Mouse (Mus musculus): ENCODE measurements around the gene Cxcr2. TPM values are rescaled to one million over a fixed set of nuclear protein-coding genes. Genes with fewer than 3 reads are reported as not detected.

Gene Cxcr2
- polyA plus RNA-seq, 1 experiment from 2014 or later = 0.18 TPM

DNA sequence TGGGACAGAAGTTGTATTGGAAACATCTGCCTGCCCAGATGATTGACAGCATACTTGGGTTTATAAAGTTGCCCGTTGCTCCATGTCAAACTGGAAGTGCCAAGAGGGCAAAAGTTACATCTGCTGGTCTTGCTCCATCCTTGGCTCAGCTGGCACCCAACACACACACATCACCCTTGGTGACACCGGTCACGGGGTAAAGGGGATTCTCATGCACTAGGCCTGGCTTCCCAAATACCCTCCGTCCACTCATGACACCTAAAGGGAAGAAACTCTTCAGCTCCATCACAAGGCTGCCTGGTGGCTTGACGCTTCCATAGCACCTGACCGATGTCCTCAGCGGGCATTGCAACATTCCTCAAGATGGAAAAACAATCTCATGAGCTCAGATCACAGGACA is 36.7 kb downstream of the Cxcr2 start:
- no peak overlapping the region for H3K27ac ChIP-seq
- no peaks in the 10 kb centered on the region for H3K36me3 ChIP-seq
- no peaks in the 10 kb centered on the region for H3K27me3 ChIP-seq (ENCODE audit: insufficient read depth, poor library complexity, severe bottlenecking)
- 94% methylated on average over 7 of the region's 7 CpGs for WGBS
- H3K4me1 ChIP-seq (replicated peaks) = no peaks in the 10 kb centered on the region
- no peak overlapping the region for H3K4me3 ChIP-seq
- no peaks in the 10 kb centered on the region for H3K9me3 ChIP-seq
- no peak for DNase-seq (ENCODE audit: low spot score)

DNA sequence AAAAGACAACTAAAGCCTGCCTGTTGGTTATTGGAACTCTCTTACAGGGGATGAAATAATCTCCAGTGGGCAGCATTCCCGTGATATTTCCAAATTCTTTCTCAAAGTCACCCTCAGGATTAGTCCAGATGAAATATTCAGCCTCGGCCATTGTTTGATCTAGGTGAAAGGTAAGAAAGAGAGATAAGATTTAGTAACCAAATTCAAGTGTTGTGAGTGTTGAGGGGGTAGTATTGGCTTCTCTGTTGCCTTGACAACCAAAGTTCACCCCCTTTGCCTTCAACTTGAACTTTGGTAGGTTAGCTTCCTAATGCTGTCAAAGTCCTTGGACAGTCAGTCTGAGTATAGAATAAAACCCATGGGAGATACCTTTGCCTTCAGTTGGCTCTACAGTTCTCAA is 38.9 kb downstream of the Cxcr2 start:
- no peak for DNase-seq (ENCODE audit: low spot score)
- Histone ChIP-seq H3K27ac (no peak overlapping the region), H3K4me3 (no peak overlapping the region), H3K27me3 (ENCODE audit: insufficient read depth, poor library complexity, severe bottlenecking) (no peaks in the 10 kb centered on the region), H3K36me3 (no peaks in the 10 kb centered on the region), H3K9me3 (no peaks in the 10 kb centered on the region), H3K4me1 (replicated peaks) (no peaks in the 10 kb centered on the region)
- WGBS = 87% methylated on average over 2 of the region's 2 CpGs

DNA sequence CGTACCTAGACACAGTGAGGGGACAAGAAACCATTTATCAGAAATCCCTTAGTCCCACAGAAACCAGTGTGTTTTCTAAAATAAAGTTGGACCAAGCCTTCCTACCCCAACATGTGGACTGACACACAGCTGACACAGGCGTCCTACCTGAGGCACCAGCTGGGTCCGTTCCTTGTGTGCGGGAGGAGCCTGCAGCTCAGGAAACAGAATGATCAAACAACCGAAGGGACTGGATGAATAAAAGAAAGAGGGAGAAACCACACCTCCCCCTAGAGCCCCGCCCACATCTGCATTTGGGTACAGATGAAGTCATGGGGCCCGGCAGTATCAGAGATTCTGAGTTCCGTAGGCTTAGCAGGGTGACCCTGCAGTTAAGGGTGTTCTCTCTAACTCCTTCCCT is 40.7 kb downstream of the Cxcr2 start, which contains the start of gene Cxcr1:
Gene Cxcr1, minus strand, starts transcription at position 187 of the 400 bp plus-strand sequence.
- no peaks in the 10 kb centered on the region for H3K36me3 ChIP-seq
- no peaks in the 10 kb centered on the region for H3K9me3 ChIP-seq
- no peak for DNase-seq (ENCODE audit: low spot score)
- 79% methylated on average over 8 of the region's 8 CpGs for WGBS
- H3K4me1 ChIP-seq (replicated peaks) = no peaks in the 10 kb centered on the region
- no peak within 1 kb of the TSS for H3K4me3 ChIP-seq
- no peak within 1 kb of the TSS for H3K27ac ChIP-seq
- no peaks in the 10 kb centered on the region for H3K27me3 ChIP-seq (ENCODE audit: insufficient read depth, poor library complexity, severe bottlenecking)

DNA sequence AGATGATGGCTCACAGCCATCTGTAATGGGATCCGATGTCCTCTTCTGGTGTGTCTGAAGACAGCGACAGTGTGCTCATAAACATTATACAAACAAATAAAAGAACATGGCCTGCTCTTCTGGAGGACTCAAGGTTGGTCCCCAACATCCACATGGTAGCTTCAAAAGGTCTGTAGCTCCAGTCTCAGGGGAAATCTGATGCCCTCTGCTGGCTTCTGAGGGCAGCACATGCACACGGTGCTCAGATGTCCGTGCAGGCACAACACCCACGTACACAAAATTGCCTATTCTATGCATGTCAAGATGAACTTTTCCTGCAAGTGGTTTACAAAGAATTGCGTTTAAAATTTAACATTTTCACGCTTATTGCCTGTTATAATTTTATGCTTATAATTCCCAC is 42.2 kb downstream of the Cxcr2 start:
- DNase-seq (ENCODE audit: low spot score) = no peak
- no peaks in the 10 kb centered on the region for H3K4me1 ChIP-seq (replicated peaks)
- no peaks in the 10 kb centered on the region for H3K9me3 ChIP-seq
- WGBS = 54% methylated on average over 7 of the region's 7 CpGs
- no peaks in the 10 kb centered on the region for H3K36me3 ChIP-seq
- no peaks in the 10 kb centered on the region for H3K27me3 ChIP-seq (ENCODE audit: insufficient read depth, poor library complexity, severe bottlenecking)
- no peak overlapping the region for H3K4me3 ChIP-seq
- H3K27ac ChIP-seq = no peak overlapping the region

DNA sequence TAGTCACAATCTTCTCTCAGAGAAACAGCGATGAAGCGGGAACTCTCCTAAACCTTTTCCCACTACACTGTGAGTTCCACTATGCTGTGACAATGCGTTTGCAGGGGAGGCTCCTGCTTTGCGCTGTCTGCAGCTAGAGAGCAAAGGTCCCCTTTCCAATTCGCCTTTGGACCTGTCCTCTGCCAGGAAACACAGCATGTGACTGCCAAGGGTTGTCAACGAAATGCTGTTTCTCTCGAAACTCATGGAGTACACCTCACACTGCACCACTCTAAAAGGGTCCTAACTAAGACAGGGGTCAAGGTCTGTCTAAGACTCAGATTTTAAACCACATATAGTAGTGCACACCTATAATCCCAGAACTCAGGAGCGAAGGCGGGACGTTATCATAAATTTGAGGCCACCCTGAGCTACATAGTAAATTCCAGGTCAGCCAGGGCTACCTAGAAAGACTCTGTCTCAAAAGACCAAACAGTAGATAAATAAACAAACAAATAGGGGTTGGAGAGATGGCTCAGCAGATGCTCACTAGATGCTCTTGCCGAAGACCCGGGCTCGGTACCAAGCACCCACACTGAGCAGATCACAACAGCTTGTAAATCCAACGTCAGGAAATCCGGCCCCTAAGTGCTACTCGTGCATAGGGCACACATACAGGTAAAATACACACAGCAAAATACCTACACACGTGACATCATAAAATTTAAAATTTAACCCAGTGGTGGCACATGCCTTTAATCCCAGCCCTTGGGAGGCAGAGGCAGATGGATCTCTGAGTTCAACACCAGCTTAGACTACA is 43.0 kb downstream of the Cxcr2 start:
- 81% methylated on average over 17 of the region's 17 CpGs for WGBS
- H3K4me3 ChIP-seq = no peak overlapping the region
- H3K9me3 ChIP-seq = no peaks in the 10 kb centered on the region
- no peaks in the 10 kb centered on the region for H3K27me3 ChIP-seq (ENCODE audit: insufficient read depth, poor library complexity, severe bottlenecking)
- DNase-seq (ENCODE audit: low spot score) = no peak
- H3K4me1 ChIP-seq (replicated peaks) = no peaks in the 10 kb centered on the region
- H3K27ac ChIP-seq = no peak overlapping the region
- H3K36me3 ChIP-seq = no peaks in the 10 kb centered on the region

DNA sequence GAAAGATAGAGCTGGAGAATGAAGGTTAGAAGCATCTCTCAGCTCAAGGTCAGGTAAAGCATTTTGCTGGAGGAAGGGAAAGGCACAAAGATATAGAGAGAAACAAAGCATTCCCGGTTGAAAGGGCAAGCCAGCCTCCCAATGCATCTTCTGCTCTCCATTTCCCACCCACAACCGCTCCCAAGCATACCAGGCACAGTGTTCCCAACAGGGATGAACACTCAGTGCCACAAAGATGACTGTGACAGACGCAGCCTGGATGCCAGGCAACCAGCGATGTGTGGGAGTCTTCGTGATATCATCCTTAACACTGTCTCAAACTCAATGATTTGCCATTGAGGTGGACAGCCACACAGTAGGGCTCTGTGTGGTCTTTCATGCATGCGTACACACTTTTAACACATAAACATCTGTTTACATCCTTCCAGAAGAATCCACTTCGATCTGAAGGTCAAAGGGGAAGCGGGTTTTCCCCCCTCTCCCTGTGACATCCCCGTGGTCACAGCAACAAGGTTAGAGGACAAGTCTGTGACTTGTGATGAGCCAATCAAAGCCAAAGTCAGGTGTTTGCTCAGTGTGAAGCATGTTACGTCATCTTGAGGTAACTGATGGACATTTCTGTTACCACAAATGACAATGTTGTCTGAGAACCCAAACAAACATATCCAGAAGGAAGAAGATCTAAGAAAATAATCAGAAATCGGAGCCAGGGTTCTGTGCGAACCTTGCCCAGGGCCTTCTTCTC is 44.1 kb downstream of the Cxcr2 start:
- H3K27me3 ChIP-seq (ENCODE audit: insufficient read depth, poor library complexity, severe bottlenecking) = no peaks in the 10 kb centered on the region
- DNase-seq (ENCODE audit: low spot score) = no peak
- 79% methylated on average over 12 of the region's 12 CpGs for WGBS

DNA sequence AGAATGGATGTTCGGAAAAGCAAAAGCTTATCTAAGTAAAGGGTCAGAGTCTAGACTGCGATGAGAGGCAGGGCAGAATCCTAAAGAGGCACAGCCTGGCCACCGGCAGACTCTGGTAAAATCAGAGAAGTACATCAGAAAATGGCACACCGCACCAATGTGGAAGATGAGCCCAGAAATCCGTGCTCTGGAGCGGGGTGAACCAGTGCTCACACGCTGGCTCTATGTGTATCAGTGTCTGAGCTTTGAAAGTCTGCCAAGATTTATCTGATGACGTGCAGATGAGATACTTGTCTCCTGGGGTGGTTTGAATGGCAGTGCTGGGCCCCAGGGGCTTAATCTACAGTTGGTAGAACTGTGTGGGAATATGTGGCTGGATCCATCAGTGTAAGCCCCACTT is 45.3 kb downstream of the Cxcr2 start:
- Histone ChIP-seq H3K4me1 (replicated peaks) (no peaks in the 10 kb centered on the region), H3K27ac (no peak overlapping the region), H3K36me3 (no peaks in the 10 kb centered on the region), H3K9me3 (no peaks in the 10 kb centered on the region), H3K27me3 (ENCODE audit: insufficient read depth, poor library complexity, severe bottlenecking) (no peaks in the 10 kb centered on the region), H3K4me3 (no peak overlapping the region)
- 91% methylated on average over 8 of the region's 8 CpGs for WGBS
- DNase-seq (ENCODE audit: low spot score) = no peak

More for the DNA sequence above, 44.1 kb downstream of the Cxcr2 start:
- H3K36me3 ChIP-seq = no peaks in the 10 kb centered on the region
- no peaks in the 10 kb centered on the region for H3K9me3 ChIP-seq
- H3K4me3 ChIP-seq = no peak overlapping the region
- H3K27ac ChIP-seq = no peak overlapping the region
- H3K4me1 ChIP-seq (replicated peaks) = no peaks in the 10 kb centered on the region

DNA sequence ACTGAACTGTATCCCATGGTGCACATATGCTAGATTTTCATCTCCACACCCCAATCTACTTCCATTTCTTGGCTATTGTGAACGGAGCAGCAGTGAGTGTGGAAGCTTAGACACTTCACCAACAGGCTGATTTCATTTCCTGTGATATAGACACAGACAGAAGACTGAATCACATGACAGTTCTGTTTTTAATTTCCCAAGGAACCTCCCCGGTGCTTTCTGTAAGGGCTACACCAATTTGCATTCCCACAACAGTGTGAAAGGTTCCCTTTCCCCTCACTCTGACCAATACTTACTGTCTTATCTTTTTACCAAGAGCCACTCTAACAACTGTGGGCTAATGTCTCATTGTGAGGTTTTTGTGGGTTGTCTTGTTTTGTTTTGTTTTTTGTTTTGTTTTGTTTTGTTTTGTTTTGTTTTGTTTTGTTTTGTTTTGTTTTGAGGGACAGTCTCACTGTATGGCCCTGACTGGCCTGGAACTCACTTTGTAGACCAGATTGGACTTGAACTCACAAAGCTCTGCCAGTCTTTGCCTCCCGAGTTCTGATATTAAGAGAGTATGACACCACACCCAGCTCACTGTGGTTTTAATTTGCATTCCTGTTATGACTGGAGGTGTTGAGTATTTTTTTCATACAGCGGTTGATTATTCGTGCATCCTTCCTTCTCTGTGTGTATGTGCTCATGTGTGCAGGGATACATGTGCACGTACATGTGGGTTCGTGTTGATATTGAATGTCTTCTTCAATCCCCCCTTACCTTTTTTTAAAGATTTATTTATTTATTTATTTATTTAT is 47.5 kb downstream of the Cxcr2 start:
- WGBS = 82% methylated on average over 7 of the region's 7 CpGs
- no peak for DNase-seq (ENCODE audit: low spot score)
- Histone ChIP-seq H3K4me1 (replicated peaks) (no peaks in the 10 kb centered on the region; the same call in 1 of the 2 replicates), H3K36me3 (no peaks in the 10 kb centered on the region), H3K27ac (no peak overlapping the region), H3K4me3 (no peak overlapping the region), H3K9me3 (no peaks in the 10 kb centered on the region), H3K27me3 (ENCODE audit: insufficient read depth, poor library complexity, severe bottlenecking) (no peaks in the 10 kb centered on the region)

DNA sequence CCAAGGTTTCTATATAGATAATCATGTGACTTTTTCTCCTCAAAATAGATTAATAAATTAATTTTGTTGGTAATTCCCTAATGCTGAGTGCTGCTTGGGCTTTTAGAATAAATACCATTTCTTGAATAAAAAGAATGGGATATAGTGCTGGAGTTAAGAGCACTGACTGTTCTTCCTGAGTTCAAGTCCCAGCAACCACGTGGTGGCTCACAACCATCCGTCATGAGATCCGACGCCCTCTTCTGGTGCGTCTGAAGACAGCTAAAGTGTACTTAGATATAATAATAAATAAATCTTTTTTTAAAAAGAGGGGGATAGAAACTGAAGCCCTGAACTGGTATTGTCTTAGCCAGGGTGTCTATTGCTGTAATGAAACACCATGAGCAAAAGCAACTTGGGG is 49.7 kb downstream of the Cxcr2 start:
- DNase-seq (ENCODE audit: low spot score) = no peak
- no peaks in the 10 kb centered on the region for H3K27me3 ChIP-seq (ENCODE audit: insufficient read depth, poor library complexity, severe bottlenecking)

DNA sequence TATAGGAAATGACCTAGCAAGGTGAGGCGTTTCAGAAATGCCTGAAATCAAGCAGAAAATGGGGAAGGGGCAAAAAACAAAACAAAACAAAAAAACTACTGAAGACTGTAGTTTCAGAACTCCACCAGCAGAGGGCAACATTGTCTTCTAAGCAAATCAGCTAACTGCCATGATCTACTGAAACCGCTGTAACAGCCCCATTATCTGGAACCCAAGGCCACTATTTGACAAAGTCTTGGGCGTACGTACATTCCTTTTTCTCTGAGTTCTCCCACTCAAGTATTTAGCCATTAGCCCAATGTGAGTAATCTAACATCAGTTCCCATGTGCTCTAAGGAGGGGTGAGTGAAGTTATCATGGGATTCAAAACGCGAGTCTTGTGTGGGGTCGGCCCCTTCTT is 52.1 kb downstream of the Cxcr2 start:
- Histone ChIP-seq H3K4me1 (replicated peaks) (no peaks in the 10 kb centered on the region; the same call in 1 of the 2 replicates), H3K4me3 (no peak overlapping the region), H3K27ac (no peak overlapping the region), H3K27me3 (ENCODE audit: insufficient read depth, poor library complexity, severe bottlenecking) (no peaks in the 10 kb centered on the region), H3K36me3 (no peaks in the 10 kb centered on the region), H3K9me3 (no peaks in the 10 kb centered on the region)
- WGBS = 64% methylated on average over 7 of the region's 7 CpGs
- DNase-seq (ENCODE audit: low spot score) = peak; percentile 12

More for the DNA sequence above, 49.7 kb downstream of the Cxcr2 start:
- 69% methylated on average over 5 of the region's 5 CpGs for WGBS
- Histone ChIP-seq H3K4me3 (no peak overlapping the region), H3K4me1 (replicated peaks) (no peaks in the 10 kb centered on the region; the same call in 1 of the 2 replicates), H3K9me3 (no peaks in the 10 kb centered on the region), H3K27ac (no peak overlapping the region), H3K36me3 (no peaks in the 10 kb centered on the region)

DNA sequence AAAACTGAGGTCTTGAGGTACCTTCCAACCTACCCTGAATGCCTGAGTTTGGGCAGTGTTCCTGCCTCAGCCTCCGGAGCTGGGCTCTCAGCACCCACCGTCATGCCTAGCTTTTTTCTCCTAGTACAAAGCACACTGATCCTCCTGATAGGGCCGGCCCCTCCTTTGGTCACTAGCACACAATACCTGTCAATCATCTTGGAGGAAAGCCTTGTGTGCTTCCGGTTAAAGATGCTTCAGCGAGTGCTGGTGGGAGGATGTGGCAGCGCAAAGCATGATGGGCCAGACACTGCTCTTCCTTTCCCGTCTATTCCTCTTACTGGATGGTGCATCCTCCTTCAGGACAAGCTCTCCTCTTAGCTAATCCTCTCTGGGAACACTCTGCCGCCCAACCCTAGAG is 52.9 kb downstream of the Cxcr2 start:
- no peaks in the 10 kb centered on the region for H3K27me3 ChIP-seq (ENCODE audit: insufficient read depth, poor library complexity, severe bottlenecking)
- no peaks in the 10 kb centered on the region; the same call in 1 of the 2 replicates for H3K4me1 ChIP-seq (replicated peaks)
- no peak for DNase-seq (ENCODE audit: low spot score)
- no peak overlapping the region for H3K4me3 ChIP-seq
- 66% methylated on average over 8 of the region's 8 CpGs for WGBS
- no peaks in the 10 kb centered on the region for H3K36me3 ChIP-seq
- H3K9me3 ChIP-seq = no peaks in the 10 kb centered on the region
- H3K27ac ChIP-seq = no peak overlapping the region

DNA sequence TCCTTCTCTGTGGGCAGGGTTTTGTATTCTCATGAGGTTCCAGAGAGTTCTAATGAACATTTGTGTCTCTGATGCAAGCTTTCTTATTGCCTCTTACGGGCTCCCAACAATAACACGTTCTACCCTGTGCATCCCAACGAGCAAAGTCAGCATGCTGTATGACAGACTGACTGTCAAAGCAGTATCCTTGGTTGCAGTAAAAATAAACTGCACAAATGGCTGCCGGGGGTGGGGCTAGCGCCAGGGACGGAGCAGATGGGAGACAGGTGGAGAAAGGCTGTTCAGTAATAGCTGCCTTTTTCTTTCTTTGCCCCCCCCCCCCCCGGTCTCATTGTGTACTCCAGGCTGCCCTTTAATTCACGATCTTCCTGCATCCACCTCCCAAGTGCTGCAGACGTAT is 54.1 kb downstream of the Cxcr2 start:
- no peak for DNase-seq (ENCODE audit: low spot score)
- no peak overlapping the region for H3K4me3 ChIP-seq
- no peaks in the 10 kb centered on the region for H3K9me3 ChIP-seq
- no peak overlapping the region for H3K27ac ChIP-seq
- no peaks in the 10 kb centered on the region for H3K36me3 ChIP-seq
- H3K4me1 ChIP-seq (replicated peaks) = no peaks in the 10 kb centered on the region; the same call in 1 of the 2 replicates
- 72% methylated on average over 9 of the region's 9 CpGs for WGBS
- no peaks in the 10 kb centered on the region for H3K27me3 ChIP-seq (ENCODE audit: insufficient read depth, poor library complexity, severe bottlenecking)

Measured in hindbrain, embryonic 10.5 days (tissue).